In genomic region chr4:46305436-46305835, GRCm38 (mm10) we compare ENCODE assay signal across 7 mouse cellular contexts. TPM values are rescaled to one million over a fixed set of nuclear protein-coding genes. Genes with fewer than 3 reads are reported as not detected.
A peak's percentile ranks its signal among the peaks of the same experiment; 100 is the strongest.
DNase-seq lines count a peak whose midpoint lies in the region; ATAC-seq and TF ChIP-seq lines count a peak whose summit lies in the region.

No protein-coding gene starts in this region.

- no peaks in the 10 kb centered on the region for H3K9me3 ChIP-seq in forebrain, embryonic 16.5 days (ENCODE audit: control insufficient read depth, low read length)

- no peak for TF ChIP-seq CTCF in layer of hippocampus, adult 2 months (conservative IDR thresholded peaks at IDR 0.05)

- H3K27ac ChIP-seq in layer of hippocampus, adult 2 months, result peak overlapping the region; percentile 98
- H3K27ac ChIP-seq in brown adipose tissue, adult 24 weeks (replicated peaks; ENCODE audit: low read depth, low read length), result peak overlapping the region; percentile 56; the same call in 1 of the 2 replicates
- H3K27ac ChIP-seq in forebrain, embryonic 16.5 days (ENCODE audit: low read length), result no peak overlapping the region

- WGBS in forebrain, embryonic 16.5 days, result 22% methylated on average over 7 of the region's 7 CpGs

- H3K36me3 ChIP-seq in forebrain, embryonic 16.5 days (ENCODE audit: control insufficient read depth, insufficient read depth), result no peaks in the 10 kb centered on the region

- H3K9ac ChIP-seq in forebrain, embryonic 16.5 days (replicated peaks; ENCODE audit: low read depth, low read length), result peak overlapping the region; percentile 81

- peaks cover 4% of the 10 kb centered on the region; the same call in 1 of the 2 replicates for H3K27me3 ChIP-seq in forebrain, embryonic 16.5 days (replicated peaks; ENCODE audit: control insufficient read depth, insufficient read depth, low read length)

- peak overlapping the region; percentile 84 for H3K4me3 ChIP-seq in layer of hippocampus, adult 2 months
- H3K4me3 ChIP-seq in brown adipose tissue, adult 24 weeks (ENCODE audit: insufficient read depth, low read depth, low read length), result peak overlapping the region; percentile 84
- H3K4me3 ChIP-seq in forebrain, embryonic 16.5 days (replicated peaks; ENCODE audit: low read length), result peak overlapping the region; percentile 76

- peaks cover 3% of the 10 kb centered on the region; the same call in 1 of the 2 replicates for H3K4me1 ChIP-seq in brown adipose tissue, adult 24 weeks (ENCODE audit: control insufficient read depth, insufficient read depth, insufficient read length, low read length)
- peaks cover 13% of the 10 kb centered on the region for H3K4me1 ChIP-seq in forebrain, embryonic 16.5 days (replicated peaks; ENCODE audit: control insufficient read depth, insufficient read depth, low read length)

- no peak for ATAC-seq in forebrain, embryonic 16.5 days

- DNase-seq in layer of hippocampus, adult 2 months (ENCODE audit: low spot score in 2 of 2), result no peak
- DNase-seq in layer of hippocampus, adult 9-11 months, result no peak
- DNase-seq in lung, postnatal 36 days, result peak; percentile 5
- no peak for DNase-seq in gastrocnemius, adult 18-20 months (ENCODE audit: low spot score)
- DNase-seq in yolk sac, embryonic 10.5 days (ENCODE audit: low spot score), result no peak

- peak overlapping the region; percentile 79 for H3K4me2 ChIP-seq in forebrain, embryonic 16.5 days (ENCODE audit: low read length)

RNA-seq across cellular contexts. Expression of gene Foxe1, which starts 38.0 kb away (rescaled TPM):
- total RNA-seq in layer of hippocampus, adult 2 months (2021), result not detected
- not detected in 2 replicates for polyA plus RNA-seq in brown adipose tissue, adult 24 weeks (2012; ENCODE audit: insufficient read depth, insufficient read length, missing spikeins)
- polyA plus RNA-seq in forebrain, embryonic 16.5 days (2015; fragmentation: Nextera tagmentation; extraction: Ambion mirVana), result not detected in 2 replicates
- not detected for total RNA-seq in gastrocnemius, adult 18-20 months (2021)
